Mouse (Mus musculus): ENCODE measurements around the gene Fez2. TPM values are rescaled to one million over a fixed set of nuclear protein-coding genes. Genes with fewer than 3 reads are reported as not detected.
A peak's percentile ranks its signal among the peaks of the same experiment; 100 is the strongest.

Fez2 gene
- total RNA-seq, 2 experiments from 2014 or later = 57.9 to 64.7 TPM

GRCm38 (mm10) chr17:78366070-78366469 is 51.9 kb downstream of the Fez2 start:
- no peak for DNase-seq

DNA sequence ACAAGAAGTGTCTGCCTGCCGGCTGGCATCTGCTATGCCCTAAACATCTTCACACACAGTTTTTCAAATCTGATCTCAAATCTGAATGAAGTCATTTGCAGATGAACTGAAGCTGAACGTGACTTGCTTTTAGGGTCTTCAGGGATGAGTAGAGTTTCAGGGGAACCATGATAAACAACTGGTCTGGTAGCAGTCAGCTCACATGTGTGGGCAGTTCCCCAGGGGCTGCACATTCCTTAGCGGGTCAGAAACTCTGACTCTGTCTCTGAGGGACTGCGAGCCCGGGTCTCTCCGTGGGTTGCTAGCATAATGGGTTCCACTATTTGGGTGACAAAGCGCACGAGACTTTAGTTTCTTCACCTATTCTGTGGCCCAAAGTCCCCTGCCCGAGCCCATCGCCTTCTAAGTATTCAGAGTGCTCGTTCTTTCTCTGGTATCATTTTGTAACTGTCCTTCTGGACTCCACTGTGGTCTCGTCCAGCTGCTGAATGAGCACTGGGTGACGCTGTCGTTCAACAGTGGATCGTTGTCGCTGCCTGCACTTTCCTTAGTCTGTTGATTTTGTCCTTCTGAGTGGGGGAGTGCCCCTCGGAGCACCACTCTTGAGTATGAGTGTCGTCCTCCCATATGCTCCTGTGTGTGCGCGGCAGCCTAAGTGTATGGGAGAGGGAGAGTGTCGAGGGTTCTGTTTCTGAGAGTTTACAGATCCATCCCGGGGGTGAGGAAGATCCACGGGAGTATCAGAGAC is 53.2 kb downstream of the Fez2 start:
- no peak for DNase-seq

DNA sequence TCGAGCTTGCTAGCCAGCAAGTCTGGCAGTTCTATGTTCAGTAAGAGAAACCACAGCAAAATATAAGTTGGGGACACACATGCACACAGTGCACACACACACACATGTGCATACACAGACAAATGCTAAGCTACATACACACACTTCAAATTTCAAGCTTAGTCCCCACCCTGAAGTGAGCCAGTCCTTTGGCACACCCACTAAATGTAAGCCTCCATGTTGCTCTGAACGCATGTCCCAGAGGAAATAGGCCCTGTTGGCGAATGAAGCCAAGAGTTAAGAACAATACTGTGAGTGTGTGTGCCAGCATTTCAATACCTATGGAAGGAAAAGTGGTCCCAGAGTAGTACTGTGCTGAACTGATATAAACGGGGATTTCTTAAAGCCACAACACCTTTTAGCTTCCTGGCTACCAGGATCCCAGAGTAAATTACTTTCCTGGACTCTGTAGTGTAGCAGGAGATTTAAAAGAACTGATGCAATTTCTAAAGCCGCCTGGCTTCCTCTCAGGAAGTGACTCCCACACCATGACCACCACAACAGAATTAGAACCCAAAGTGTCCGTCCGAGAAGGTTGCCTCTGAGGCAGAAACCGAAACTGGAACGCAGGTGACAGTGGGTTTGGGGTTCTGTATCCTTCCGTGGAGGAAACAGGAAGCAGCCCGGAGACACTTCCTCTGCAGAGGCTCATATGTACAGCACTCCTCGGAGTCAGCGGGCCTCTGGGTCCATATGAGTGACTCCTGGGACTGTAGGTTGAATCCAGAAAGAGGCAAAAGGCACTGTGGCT is 55.8 kb downstream of the Fez2 start:
- peak; percentile 32 to 48 for DNase-seq

- no peak for DNase-seq
Observed at GRCm38 (mm10) chr17:78358251-78358726, 59.7 kb downstream of the Fez2 start.

GRCm38 (mm10) chr17:78357753-78358152 is 60.2 kb downstream of the Fez2 start:
- no peak for DNase-seq

- peak; percentile 14 to 37 for DNase-seq
Observed at GRCm38 (mm10) chr17:78355611-78356010, 62.3 kb downstream of the Fez2 start.

- no peak for DNase-seq
Observed at GRCm38 (mm10) chr17:78354871-78355270, 63.1 kb downstream of the Fez2 start.

GRCm38 (mm10) chr17:78354411-78354810 is 63.5 kb downstream of the Fez2 start:
- no peak for DNase-seq

- no peak for DNase-seq
Observed at GRCm38 (mm10) chr17:78352500-78352855, 65.5 kb downstream of the Fez2 start.

DNA sequence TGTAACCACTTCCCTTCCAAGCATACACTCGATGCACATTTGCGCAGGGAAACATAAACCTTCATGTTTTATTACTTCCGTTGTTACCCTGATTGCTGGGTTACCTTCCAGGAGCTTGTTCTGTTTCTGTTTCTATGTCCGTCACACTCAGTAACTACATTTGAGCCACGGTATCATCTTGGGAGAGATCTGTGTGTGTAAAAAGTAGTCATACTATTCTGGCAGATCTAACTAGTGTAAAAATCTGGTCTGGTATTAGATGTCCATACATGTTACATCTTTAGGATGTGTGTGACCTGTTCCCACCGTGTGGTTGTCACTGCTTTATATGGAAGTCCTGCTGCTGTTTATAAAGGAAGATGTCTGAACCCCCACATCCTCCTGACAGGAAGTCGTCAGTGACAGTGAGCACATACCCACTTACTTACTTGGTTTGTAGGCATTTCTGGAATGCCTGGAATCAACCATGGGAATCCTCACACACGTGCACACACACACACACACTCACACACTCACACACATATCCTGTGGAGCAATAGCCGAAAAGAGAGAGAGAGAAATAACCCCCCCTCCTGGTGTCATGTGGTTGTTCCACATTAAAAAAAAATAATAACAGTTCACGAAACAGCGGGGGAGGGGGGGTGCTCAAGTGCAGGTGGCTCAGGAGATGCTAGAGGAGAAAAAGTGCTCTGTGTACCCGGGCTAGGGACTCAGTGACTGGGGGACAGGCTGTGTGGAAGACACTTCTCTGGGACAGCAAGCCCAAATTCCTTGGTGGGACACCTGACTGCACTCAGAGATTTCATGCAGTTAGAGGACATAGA is 66.1 kb downstream of the Fez2 start:
- DNase-seq = no peak

DNA sequence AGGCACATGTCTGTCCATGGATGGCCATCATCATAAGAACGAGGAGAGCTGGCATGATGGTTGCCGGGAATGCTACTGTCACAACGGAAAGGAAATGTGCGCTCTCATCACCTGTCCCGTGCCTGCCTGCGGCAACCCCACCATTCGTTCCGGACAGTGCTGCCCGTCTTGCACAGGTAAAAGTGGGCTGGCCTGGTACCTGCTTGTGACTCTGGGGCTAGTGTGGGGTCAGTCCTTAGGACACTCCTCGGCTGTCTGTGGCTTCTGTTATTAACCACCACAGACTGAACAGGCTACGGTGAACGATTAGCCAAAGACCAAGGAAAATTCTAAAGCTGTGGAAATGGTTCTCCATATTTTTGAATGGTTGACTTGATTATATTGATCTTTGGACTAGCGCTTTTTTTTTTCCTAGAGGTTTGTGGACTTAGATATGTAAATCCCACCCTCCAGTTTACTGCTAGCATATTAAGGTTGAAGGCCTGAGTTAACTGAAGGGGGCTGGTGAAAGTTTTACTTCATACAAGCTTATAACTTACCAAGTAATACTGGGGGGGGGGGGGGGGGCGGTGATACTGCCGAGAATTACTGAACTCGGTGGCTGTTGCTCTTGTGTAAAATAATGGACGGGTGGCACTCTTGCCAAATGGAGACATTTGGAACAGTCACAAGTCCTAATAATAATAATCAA is 70.7 kb downstream of the Fez2 start:
- no peak for DNase-seq

DNA sequence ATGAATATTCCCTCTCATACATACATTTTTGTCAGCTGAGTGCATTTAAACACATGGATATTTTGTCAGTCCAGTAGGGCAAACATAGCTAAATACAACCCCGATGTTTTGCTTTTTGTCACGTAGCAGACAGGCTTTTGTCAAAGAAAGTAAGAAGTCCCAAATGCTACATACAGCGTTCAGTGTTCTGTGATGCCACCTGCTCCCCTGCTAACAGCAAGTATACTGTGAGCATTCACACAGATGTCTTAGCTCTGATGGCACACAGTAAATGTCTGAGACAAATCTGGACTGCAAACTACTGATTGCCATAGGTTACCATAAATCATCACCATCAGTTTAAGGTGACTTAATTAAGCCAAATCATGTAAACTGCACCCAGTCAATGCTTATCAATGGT is 74.3 kb downstream of the Fez2 start:
- DNase-seq = no peak

- no peak for DNase-seq
Observed at GRCm38 (mm10) chr17:78335250-78335649, 82.7 kb downstream of the Fez2 start.

GRCm38 (mm10) chr17:78333275-78333674 is 84.7 kb downstream of the Fez2 start:
- DNase-seq = no peak

- DNase-seq = no peak
Observed at GRCm38 (mm10) chr17:78331438-78331837, 86.5 kb downstream of the Fez2 start.

DNA sequence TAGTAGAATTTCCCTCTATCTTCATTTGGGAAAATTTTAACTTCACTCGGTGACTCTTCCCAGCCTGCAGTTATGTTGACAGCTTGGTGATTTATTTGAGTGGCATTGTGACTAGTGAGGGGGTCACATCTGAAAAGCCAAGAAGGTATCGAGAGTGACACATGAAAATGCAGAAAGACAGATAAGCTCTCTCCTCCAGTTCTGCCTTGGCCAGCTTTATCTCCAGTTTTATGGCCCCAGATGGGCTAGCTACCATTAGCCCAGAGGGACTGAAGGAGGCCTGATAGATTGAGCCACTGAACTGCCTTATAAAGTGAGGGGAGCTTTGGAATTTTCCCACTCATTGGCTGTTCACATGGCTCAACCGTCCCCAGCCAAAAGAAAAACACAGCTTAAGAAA is 89.7 kb downstream of the Fez2 start:
- DNase-seq = no peak

GRCm38 (mm10) chr17:78327187-78327586 is 90.8 kb downstream of the Fez2 start:
- DNase-seq = no peak

- peak; percentile 14 to 34 for DNase-seq
Observed at GRCm38 (mm10) chr17:78326381-78326780, 91.6 kb downstream of the Fez2 start.

DNA sequence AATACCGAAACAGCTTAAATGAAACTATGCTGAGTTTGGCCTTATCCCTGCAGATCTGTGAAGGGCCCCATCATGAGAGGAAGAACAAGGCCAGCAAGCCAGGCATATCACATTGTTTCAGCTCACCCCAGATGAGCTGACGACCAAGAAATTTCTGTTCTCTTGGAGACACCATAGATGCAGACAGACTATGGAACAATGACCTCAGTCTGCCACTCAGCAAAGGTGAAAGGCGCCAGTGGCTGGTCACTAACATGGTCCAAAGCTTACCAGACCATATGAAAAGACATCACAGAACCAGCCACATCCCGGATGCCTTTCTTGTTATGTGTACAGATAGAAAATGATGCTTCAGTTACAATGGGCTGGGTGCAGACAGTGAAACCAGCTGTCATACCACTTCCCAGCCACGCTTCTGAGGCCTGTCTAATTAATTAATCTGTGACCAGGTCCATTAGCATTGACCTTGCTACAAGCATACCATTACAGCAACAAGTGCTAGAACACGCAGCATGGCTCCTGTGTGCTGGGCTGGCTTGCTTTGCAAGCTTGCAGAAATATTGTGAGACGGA is 92.1 kb downstream of the Fez2 start:
- no peak for DNase-seq

DNA sequence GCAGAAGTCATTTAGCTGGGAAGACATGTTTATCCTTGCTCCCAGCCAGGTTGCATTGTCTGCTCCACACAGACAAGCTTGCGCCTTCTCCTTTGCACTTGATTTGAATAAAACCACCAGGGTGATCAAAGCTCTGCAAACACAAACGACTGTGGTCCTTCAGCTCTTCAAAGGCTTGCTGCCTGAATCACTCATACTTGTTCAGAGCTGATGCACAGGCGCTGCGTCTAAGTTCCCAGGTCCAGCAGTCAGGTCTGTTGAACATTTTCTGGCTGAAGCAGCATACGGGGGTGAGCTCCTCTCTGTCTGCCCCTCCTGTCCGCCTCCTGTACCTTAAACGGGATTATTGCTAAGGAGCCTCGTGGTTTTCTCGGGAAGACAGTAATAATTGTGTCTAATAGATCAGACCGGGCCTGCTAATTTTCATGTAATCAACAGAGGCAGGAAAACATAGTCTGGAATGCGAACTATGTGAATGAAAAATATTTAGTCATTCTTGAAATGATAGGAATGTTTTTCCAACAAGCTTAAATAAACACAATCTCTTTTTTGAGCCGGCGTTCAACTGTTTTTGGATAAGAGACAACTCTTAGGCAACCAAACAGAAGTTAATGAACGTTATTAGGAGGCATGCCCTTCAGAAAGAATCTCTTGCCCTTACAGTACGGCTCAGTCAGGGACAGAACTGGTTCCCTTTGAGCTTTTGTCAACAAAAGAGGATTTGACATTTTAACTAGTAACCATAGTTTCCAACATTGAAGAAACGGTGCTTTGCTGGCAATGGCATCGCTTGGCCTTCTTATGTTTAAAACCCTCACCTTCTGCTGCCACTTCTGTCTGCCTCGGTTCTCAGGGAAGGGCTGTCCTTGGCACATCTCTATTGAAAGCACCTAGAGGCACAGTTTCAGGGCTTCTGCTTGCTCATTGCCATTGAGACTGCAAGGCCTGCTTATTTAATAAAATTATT is 95.3 kb downstream of the Fez2 start:
- no peak for DNase-seq
